Mouse (Mus musculus) CH12.LX (cell line): ENCODE data around the gene Vamp9. TPM values are rescaled to one million over a fixed set of nuclear protein-coding genes. Genes with fewer than 3 reads are reported as not detected.
A peak's percentile ranks its signal among the peaks of the same experiment; 100 is the strongest.

Experiments
- DNase-seq: peaks from one replicate; pipeline ENCODE4 v3.0.0-alpha.2; 2013; ENCODE audit errors: extremely low read depth
- H3K27ac ChIP-seq: 2 replicates; pipeline ENCODE4 v1.5.1; 2012; ENCODE audit warnings: low read depth, mild to moderate bottlenecking, control low read depth, moderate library complexity; ENCODE audit not compliant: insufficient read depth
- H3K27me3 ChIP-seq: replicated peaks from 2 replicates; pipeline ENCODE3; 2012; ENCODE audit warnings: inconsistent platforms
- H3K36me3 ChIP-seq, 2 experiments: replicated peaks in 1 of 2; 2 replicates each; pipeline versions ENCODE3 to v1.6.1; 2012; ENCODE audit warnings: inconsistent platforms in 1 of 2, low read length in 1 of 2, mild to moderate bottlenecking in 1 of 2, mixed read lengths in 1 of 2, moderate library complexity in 1 of 2; ENCODE audit not compliant: control insufficient read depth in 1 of 2, insufficient read depth in 1 of 2
- H3K4me1 ChIP-seq, 2 experiments: 2 replicates each; pipeline ENCODE4 v1.6.1; 2012; ENCODE audit warnings: inconsistent platforms in 1 of 2, moderate library complexity in 1 of 2; ENCODE audit not compliant: insufficient read depth in 2 of 2, control insufficient read depth in 1 of 2
- H3K4me2 ChIP-seq: 2 replicates; pipeline ENCODE4 v1.6.1; 2012; ENCODE audit warnings: low read depth, mild to moderate bottlenecking, control low read depth; ENCODE audit not compliant: poor library complexity, insufficient read depth, severe bottlenecking
- H3K4me3 ChIP-seq, 3 experiments: fragments of 150-350 bp in 1 of 3; sonication (generic) in 1 of 3; replicated peaks in 1 of 3; 2 replicates each; pipeline versions ENCODE3 to v1.5.1; 2011 to 2012; ENCODE audit warnings: low read depth in 2 of 3, low read length in 2 of 3, mild to moderate bottlenecking in 2 of 3, moderate library complexity in 2 of 3, control low read depth in 1 of 3, improper control_type of control experiment in 1 of 3, inconsistent platforms in 1 of 3, mixed read lengths in 1 of 3; ENCODE audit not compliant: poor library complexity in 1 of 3
- H3K79me2 ChIP-seq: replicated peaks from 2 replicates; pipeline ENCODE4 v1.6.1; 2012; ENCODE audit warnings: mild to moderate bottlenecking, moderate library complexity; ENCODE audit not compliant: control insufficient read depth, poor library complexity, insufficient read depth, severe bottlenecking; ENCODE audit errors: extremely low read depth
- H3K9ac ChIP-seq: 2 replicates; pipeline ENCODE4 v1.6.1; 2012; ENCODE audit warnings: low read depth, mild to moderate bottlenecking, control low read depth, moderate library complexity; ENCODE audit not compliant: insufficient read depth
- H3K9me3 ChIP-seq: replicated peaks from 2 replicates; pipeline ENCODE3; 2012; ENCODE audit warnings: low read length, inconsistent platforms, mixed read lengths
- CHD1 ChIP-seq: IDR thresholded peaks from 2 replicates; pipeline ENCODE4 v1.6.1; 2012; ENCODE audit warnings: low read depth, low read length, improper control_type of control experiment, inconsistent platforms
- CTCF ChIP-seq, 2 experiments: IDR thresholded peaks in 1 of 2; conservative IDR thresholded peaks in 1 of 2; 2 replicates each; pipeline ENCODE4 v1.5.1; 2011 to 2012; ENCODE audit warnings: low read depth in 2 of 2, low read length in 2 of 2, improper control_type of control experiment in 1 of 2, inconsistent platforms in 1 of 2, mild to moderate bottlenecking in 1 of 2, moderate library complexity in 1 of 2
- E2F4 ChIP-seq: IDR thresholded peaks from 2 replicates; pipeline ENCODE4 v1.6.1; 2011; ENCODE audit warnings: low read depth, low read length, improper control_type of control experiment; ENCODE audit not compliant: insufficient replicate concordance
- ELF1 ChIP-seq: IDR thresholded peaks from 2 replicates; pipeline ENCODE4 v1.6.1; 2014; ENCODE audit warnings: low read depth, mild to moderate bottlenecking, inconsistent platforms, low read length, improper control_type of control experiment
- HCFC1 ChIP-seq: IDR thresholded peaks from 2 replicates; pipeline ENCODE4 v1.6.1; 2012; ENCODE audit warnings: low read depth, mild to moderate bottlenecking, inconsistent platforms, low read length, improper control_type of control experiment
- MAFK ChIP-seq: IDR thresholded peaks from 2 replicates; pipeline ENCODE4 v1.6.1; 2011; ENCODE audit warnings: low read length, improper control_type of control experiment; ENCODE audit not compliant: insufficient replicate concordance
- MAX ChIP-seq: IDR thresholded peaks from 2 replicates; pipeline ENCODE4 v1.6.1; 2011; ENCODE audit warnings: low read length, improper control_type of control experiment
- MXI1 ChIP-seq: IDR thresholded peaks from 2 replicates; pipeline ENCODE4 v1.6.1; 2011; ENCODE audit warnings: mild to moderate bottlenecking, low read depth, low read length, improper control_type of control experiment
- MYC ChIP-seq: IDR thresholded peaks from 2 replicates; pipeline ENCODE4 v1.6.1; 2011; ENCODE audit warnings: low read depth, mild to moderate bottlenecking, improper control_type of control experiment, low read length
- NELFE ChIP-seq: IDR thresholded peaks from 2 replicates; pipeline ENCODE4 v1.6.1; 2011; ENCODE audit warnings: low read depth, low read length, improper control_type of control experiment
- POLR2AphosphoS2 ChIP-seq: IDR thresholded peaks from 2 replicates; pipeline ENCODE4 v1.6.1; 2011; ENCODE audit warnings: low read depth, low read length, improper control_type of control experiment
- RAD21 ChIP-seq: IDR thresholded peaks from 2 replicates; pipeline ENCODE4 v1.6.1; 2011; ENCODE audit warnings: low read depth, mild to moderate bottlenecking, low read length, improper control_type of control experiment, moderate library complexity
- RCOR1 ChIP-seq: conservative IDR thresholded peaks from 2 replicates; pipeline ENCODE4 v1.6.1; 2012; ENCODE audit warnings: low read depth, mild to moderate bottlenecking, inconsistent platforms, low read length, improper control_type of control experiment
- SIN3A ChIP-seq: IDR thresholded peaks from 2 replicates; pipeline ENCODE4 v1.6.1; 2012; ENCODE audit warnings: low read length, improper control_type of control experiment, inconsistent platforms
- SMC3 ChIP-seq: IDR thresholded peaks from 2 replicates; pipeline ENCODE4 v1.6.1; 2011; ENCODE audit warnings: low read depth, low read length, improper control_type of control experiment
- TBP ChIP-seq: conservative IDR thresholded peaks from 2 replicates; pipeline ENCODE4 v1.6.1; 2011; ENCODE audit warnings: low read depth, low read length, improper control_type of control experiment
- USF2 ChIP-seq: conservative IDR thresholded peaks from 2 replicates; pipeline ENCODE4 v1.6.1; 2011; ENCODE audit warnings: low read depth, low read length, improper control_type of control experiment
- dilution Hi-C: fragments of 300-500 bp; cut with MboI; formaldehyde crosslinking; loops from 2 replicates; pipeline ENCODE4 v1.14.3; 2020; ENCODE audit warnings: low sequenced_read_pairs; ENCODE audit not compliant: extremely low pct_unique_long_range_greater_than_20kb, extremely low pct_ligation_motif_present
- in situ Hi-C: fragments of 300-500 bp; cut with MboI; formaldehyde crosslinking; loops from 3 replicates; pipeline ENCODE4 v1.14.3; 2019; ENCODE audit warnings: low sequenced_read_pairs, low pct_ligation_motif_present, low pct_unique_long_range_greater_than_20kb, mixed read lengths
- polyA plus RNA-seq: library from polyadenylated mRNA; unstranded; fragments of >175 nt; gene quantifications from 2 replicates; pipeline ENCODE4 v1.2.1, GENCODE M21; 2012; ENCODE audit warnings: low read depth; ENCODE audit not compliant: insufficient read length
- total RNA-seq, 2 experiments: library from RNA; depleted of rRNA; stranded (reverse); fragments of 300-350 nt in 1 of 2; fragments of >200 nt in 1 of 2; gene quantifications; 2 replicates each; pipeline ENCODE4 v1.2.3; 2012 to 2014

Vamp9 gene
- total and polyA plus RNA-seq, 3 experiments, result not detected

DNA sequence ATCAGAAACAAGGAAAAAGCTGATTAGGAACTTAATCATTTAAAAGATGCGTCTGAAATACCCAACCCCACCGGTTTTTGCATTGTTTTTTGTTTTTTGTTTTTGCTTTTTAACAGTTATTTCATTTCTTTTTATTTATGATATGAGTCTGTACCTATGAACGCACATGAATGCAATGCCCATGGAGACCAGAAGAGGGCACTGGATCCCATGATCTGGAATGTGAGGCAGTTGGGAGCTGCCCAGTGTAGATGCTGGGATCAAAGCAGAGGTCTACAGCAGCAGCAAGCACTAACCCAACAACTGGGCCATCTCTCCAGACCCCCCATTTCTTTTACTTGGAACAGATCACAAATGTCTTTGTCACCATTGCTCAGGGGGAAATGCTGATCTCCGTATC, 21.9 kb downstream of the Vamp9 start:
- Histone ChIP-seq H3K9me3 (no peaks in the 10 kb centered on the region), H3K4me1 (no peaks in the 10 kb centered on the region), H3K4me2 (no peak overlapping the region), H3K36me3 (no peaks in the 10 kb centered on the region), H3K27me3 (no peaks in the 10 kb centered on the region), H3K9ac (no peak overlapping the region), H3K27ac (no peak overlapping the region), H3K4me3 (no peak overlapping the region), H3K79me2 (no peaks in the 10 kb centered on the region)
- dilution Hi-C loops, result no loop called here
- DNase-seq, result peak; percentile 46
- peak; percentile 52 to 76 for TF ChIP-seq CTCF (conservative IDR thresholded peaks at IDR 0.05 in 1 of 2, IDR thresholded peaks at IDR 0.05 in 1 of 2; ENCODE audit: low read depth in 2 of 2, low read length in 2 of 2)
- peak; percentile 52 for TF ChIP-seq SMC3
- TF ChIP-seq RAD21, result peak; percentile 81
- TF ChIP-seq SIN3A, result no peak
- in situ Hi-C loops, result loop anchor here (25.0 kb wide), 2 partner anchors 309 to 384 kb away; no protein-coding TSS in a partner anchor

DNA sequence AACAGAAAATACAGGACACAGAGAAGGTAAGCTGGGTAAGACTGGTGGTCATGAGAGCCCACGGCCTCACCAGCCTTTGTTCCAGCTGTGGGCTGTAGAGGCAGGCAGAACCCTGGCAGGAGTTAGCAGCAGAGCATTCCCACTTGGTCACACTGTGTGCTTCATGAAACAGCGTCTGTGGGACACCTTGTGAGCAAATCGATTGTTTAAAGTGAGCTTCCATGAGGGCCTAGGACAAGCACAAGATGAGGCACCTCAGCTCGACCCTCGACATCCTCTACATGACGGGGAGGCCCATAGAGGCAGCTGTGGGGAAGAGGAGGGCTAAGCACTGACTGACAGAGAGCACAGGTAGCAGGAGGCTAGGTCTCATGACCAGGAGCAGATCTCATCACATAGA, 25.9 kb downstream of the Vamp9 start:
- Histone ChIP-seq H3K9ac (no peak overlapping the region), H3K4me3 (no peak overlapping the region), H3K36me3 (no peaks in the 10 kb centered on the region), H3K27me3 (no peaks in the 10 kb centered on the region), H3K79me2 (no peaks in the 10 kb centered on the region), H3K4me2 (no peak overlapping the region), H3K27ac (no peak overlapping the region)
- in situ Hi-C loops, result loop anchor here (25.0 kb wide), 2 partner anchors 305 to 380 kb away; no protein-coding TSS in a partner anchor
- DNase-seq, result no peak
- TF ChIP-seq SIN3A (no peak), USF2 (no peak), POLR2AphosphoS2 (no peak), RCOR1 (no peak), MYC (no peak), ELF1 (no peak), RAD21 (no peak), MXI1 (no peak), E2F4 (no peak), MAX (no peak), MAFK (no peak), TBP (no peak), CHD1 (no peak), HCFC1 (no peak)
- TF ChIP-seq, all 38 proteins: peak for 0
- H3K4me1 ChIP-seq, result peaks cover 0 to 2% of the 10 kb centered on the region in 2 experiments; a peak in 1 of 4 replicates
- H3K9me3 ChIP-seq, result no peaks in the 10 kb centered on the region
- dilution Hi-C loops, result no loop called here

DNA sequence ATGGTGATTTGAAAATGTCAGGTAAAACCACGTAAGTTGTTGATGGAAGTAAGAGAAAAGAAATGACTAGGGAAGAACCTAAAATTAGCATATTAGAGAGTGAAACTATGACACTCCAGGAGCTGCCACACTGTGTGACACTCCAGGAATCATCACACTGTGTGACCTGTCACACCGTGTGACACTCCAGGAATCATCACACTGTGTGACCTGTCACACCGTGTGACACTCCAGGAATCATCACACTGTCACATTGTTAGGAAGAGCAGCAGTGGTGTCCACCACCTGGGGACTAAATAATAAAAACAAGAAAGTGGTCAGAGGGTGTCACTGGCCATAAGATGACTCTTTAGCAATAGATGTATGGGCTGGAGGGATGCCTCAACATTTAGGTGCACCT, 33.4 kb downstream of the Vamp9 start:
- TF ChIP-seq E2F4 (no peak), MXI1 (no peak), CHD1 (no peak), NELFE (no peak), MAX (no peak), TBP (no peak), CTCF (conservative IDR thresholded peaks at IDR 0.05 in 1 of 2, IDR thresholded peaks at IDR 0.05 in 1 of 2; ENCODE audit: low read depth in 2 of 2, low read length in 2 of 2) (no peak)
- no peak overlapping the region for H3K27ac ChIP-seq
- in situ Hi-C loops, result loop anchor here (25.0 kb wide), 2 partner anchors 298 to 373 kb away; no protein-coding TSS in a partner anchor
- H3K9ac ChIP-seq, result no peak overlapping the region
- no peaks in the 10 kb centered on the region for H3K4me1 ChIP-seq
- dilution Hi-C loops, result no loop called here
- H3K4me3 ChIP-seq, result no peak overlapping the region
- H3K27me3 ChIP-seq, result no peaks in the 10 kb centered on the region
- H3K36me3 ChIP-seq, result no peaks in the 10 kb centered on the region
- peaks cover 5% of the 10 kb centered on the region for H3K9me3 ChIP-seq
- no peaks in the 10 kb centered on the region for H3K79me2 ChIP-seq
- DNase-seq, result no peak
- H3K4me2 ChIP-seq, result no peak overlapping the region
